Comparison of ENCODE assay signal across 14 mouse cellular contexts in the genomic region with DNA sequence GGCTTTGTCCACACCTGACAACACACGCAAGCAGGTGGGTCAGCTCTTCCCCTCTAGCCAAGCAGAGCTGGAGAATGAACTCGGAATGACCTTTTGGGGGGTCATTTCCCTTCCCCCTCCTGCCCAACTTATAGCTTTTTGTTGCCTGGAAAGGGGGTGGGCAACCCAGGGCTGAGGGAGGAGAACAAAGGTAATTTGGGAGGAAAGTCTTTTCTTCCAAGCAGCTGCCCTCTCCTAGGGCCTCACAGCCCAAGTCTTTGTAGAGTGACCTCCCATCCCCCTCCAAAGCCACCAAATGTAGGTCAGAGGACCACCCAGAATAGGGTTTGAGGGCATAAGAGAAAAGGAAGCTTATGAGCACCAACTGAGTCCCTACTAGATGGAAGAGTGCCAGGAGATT. TPM values are rescaled to one million over a fixed set of nuclear protein-coding genes. Genes with fewer than 3 reads are reported as not detected.
DNase-seq lines count a peak whose midpoint lies in the region; ATAC-seq lines count a peak whose summit lies in the region.
"Had no signal": no experiment of that assay in that cellular context is flagged by ENCODE, and none has a peak within 500 bp of the region (broad histone marks: within the 10 kb centered on the region; RNA-seq: fewer than 3 reads in every experiment).

No protein-coding gene starts in this region.

- H3K27me3 ChIP-seq in hindbrain, embryonic 10.5 days (ENCODE audit: insufficient read depth, poor library complexity, severe bottlenecking): peaks cover 13% of the 10 kb centered on the region
- H3K27me3 ChIP-seq in hindbrain, embryonic 16.5 days (replicated peaks; ENCODE audit: control insufficient read depth, insufficient read depth, low read length): peaks cover 6% of the 10 kb centered on the region
- peaks cover 34% of the 10 kb centered on the region for H3K27me3 ChIP-seq in midbrain, embryonic 13.5 days
- H3K27me3 ChIP-seq in midbrain, embryonic 16.5 days (ENCODE audit: control insufficient read depth, insufficient read depth, low read depth, low read length): peaks cover 18% of the 10 kb centered on the region
- H3K27me3 ChIP-seq in limb, embryonic 10.5 days (ENCODE audit: low read depth, poor library complexity, severe bottlenecking): peaks cover 44% of the 10 kb centered on the region
- no peaks in the 10 kb centered on the region for H3K27me3 ChIP-seq in stomach, embryonic 16.5 days (ENCODE audit: control insufficient read depth, insufficient read depth, low read length)
- H3K27me3 ChIP-seq: intestine, embryonic 15.5 days; Patski had no signal

- no peak overlapping the region; the same call in 1 of the 2 replicates for H3K4me3 ChIP-seq in hindbrain, embryonic 10.5 days
- H3K4me3 ChIP-seq in hindbrain, embryonic 16.5 days (ENCODE audit: low read length): no peak overlapping the region
- H3K4me3 ChIP-seq in midbrain, embryonic 13.5 days (replicated peaks): no peak overlapping the region
- H3K4me3 ChIP-seq in midbrain, embryonic 16.5 days (ENCODE audit: low read depth, low read length): no peak overlapping the region
- no peak overlapping the region for H3K4me3 ChIP-seq in limb, embryonic 10.5 days
- H3K4me3 ChIP-seq in stomach, embryonic 16.5 days (replicated peaks; ENCODE audit: low read length): no peak overlapping the region

- no peak overlapping the region for H3K4me2 ChIP-seq in hindbrain, embryonic 16.5 days (ENCODE audit: low read length)
- no peak overlapping the region for H3K4me2 ChIP-seq in midbrain, embryonic 13.5 days (replicated peaks)
- H3K4me2 ChIP-seq in midbrain, embryonic 16.5 days (ENCODE audit: low read length): no peak overlapping the region
- H3K4me2 ChIP-seq in stomach, embryonic 16.5 days (ENCODE audit: low read depth, low read length): no peak overlapping the region

- peaks cover 87% of the 10 kb centered on the region for H3K4me1 ChIP-seq in hindbrain, embryonic 10.5 days (replicated peaks)
- peaks cover 9% of the 10 kb centered on the region for H3K4me1 ChIP-seq in hindbrain, embryonic 16.5 days (ENCODE audit: control insufficient read depth, insufficient read depth, low read depth, low read length)
- H3K4me1 ChIP-seq in midbrain, embryonic 13.5 days (replicated peaks): peaks cover 41% of the 10 kb centered on the region
- H3K4me1 ChIP-seq in midbrain, embryonic 16.5 days (ENCODE audit: control insufficient read depth, insufficient read depth, low read length): peaks cover 18% of the 10 kb centered on the region
- peaks cover 62% of the 10 kb centered on the region for H3K4me1 ChIP-seq in limb, embryonic 10.5 days
- peaks cover 32% of the 10 kb centered on the region for H3K4me1 ChIP-seq in stomach, embryonic 16.5 days (ENCODE audit: control insufficient read depth, insufficient read depth, low read length)

- ATAC-seq in hindbrain, embryonic 16.5 days: no peak
- ATAC-seq in midbrain, embryonic 13.5 days: peak; percentile 5; the same call in 1 of the 2 replicates
- no peak for ATAC-seq in midbrain, embryonic 16.5 days
- ATAC-seq in stomach, embryonic 16.5 days (ENCODE audit: insufficient read depth, low FRiP score): no peak
- ATAC-seq in megakaryocyte, adult 5-6 weeks (ENCODE audit: poor library complexity, severe bottlenecking): no peak
- ATAC-seq: Patski had no signal

- H3K27ac ChIP-seq in hindbrain, embryonic 10.5 days: peak overlapping the region; percentile 94
- H3K27ac ChIP-seq in hindbrain, embryonic 16.5 days (ENCODE audit: low read depth, low read length): no peak overlapping the region
- H3K27ac ChIP-seq in midbrain, embryonic 13.5 days: no peak overlapping the region
- no peak overlapping the region for H3K27ac ChIP-seq in midbrain, embryonic 16.5 days (ENCODE audit: low read length)
- H3K27ac ChIP-seq in limb, embryonic 10.5 days: peak overlapping the region; percentile 85
- H3K27ac ChIP-seq in stomach, embryonic 16.5 days (ENCODE audit: low read length): peak overlapping the region; percentile 90
- H3K27ac ChIP-seq: intestine, embryonic 15.5 days; macrophage; neural tube, embryonic 12.5 days had no signal

- no peaks in the 10 kb centered on the region for H3K9me3 ChIP-seq in hindbrain, embryonic 10.5 days
- no peaks in the 10 kb centered on the region for H3K9me3 ChIP-seq in hindbrain, embryonic 16.5 days (ENCODE audit: control insufficient read depth, low read length)
- H3K9me3 ChIP-seq in midbrain, embryonic 13.5 days: no peaks in the 10 kb centered on the region; the same call in 1 of the 2 replicates
- no peaks in the 10 kb centered on the region for H3K9me3 ChIP-seq in midbrain, embryonic 16.5 days (replicated peaks; ENCODE audit: control insufficient read depth, low read length, poor library complexity, severe bottlenecking)
- H3K9me3 ChIP-seq in limb, embryonic 10.5 days (replicated peaks): no peaks in the 10 kb centered on the region
- H3K9me3 ChIP-seq in stomach, embryonic 16.5 days (replicated peaks; ENCODE audit: control insufficient read depth, low read length): no peaks in the 10 kb centered on the region
- H3K9me3 ChIP-seq: intestine, embryonic 15.5 days; neural tube, embryonic 12.5 days had no signal

- peak; percentile 62 for DNase-seq in hindbrain, embryonic 10.5 days (ENCODE audit: low spot score)
- no peak for DNase-seq in limb, embryonic 10.5 days (ENCODE audit: low spot score)
- DNase-seq in adrenal gland, postnatal 4 days (ENCODE audit: low spot score in 2 of 2): no peak
- DNase-seq: adrenal gland, adult 2 months; gastrocnemius, postnatal 36 days had no signal

- H3K36me3 ChIP-seq in hindbrain, embryonic 10.5 days: no peaks in the 10 kb centered on the region
- no peaks in the 10 kb centered on the region for H3K36me3 ChIP-seq in hindbrain, embryonic 16.5 days (ENCODE audit: control insufficient read depth, insufficient read depth, low read length)
- no peaks in the 10 kb centered on the region for H3K36me3 ChIP-seq in midbrain, embryonic 13.5 days
- no peaks in the 10 kb centered on the region for H3K36me3 ChIP-seq in midbrain, embryonic 16.5 days (ENCODE audit: control insufficient read depth, insufficient read depth, low read length)
- H3K36me3 ChIP-seq in limb, embryonic 10.5 days: no peaks in the 10 kb centered on the region
- no peaks in the 10 kb centered on the region for H3K36me3 ChIP-seq in stomach, embryonic 16.5 days (ENCODE audit: control insufficient read depth, insufficient read depth, low read length)
- H3K36me3 ChIP-seq: intestine, embryonic 15.5 days; neural tube, embryonic 12.5 days had no signal

- WGBS in hindbrain, embryonic 10.5 days: 18% methylated on average over 2 of the region's 2 CpGs
- 38% methylated on average over 2 of the region's 2 CpGs for WGBS in hindbrain, embryonic 16.5 days
- 22% methylated on average over 2 of the region's 2 CpGs for WGBS in midbrain, embryonic 13.5 days
- WGBS in midbrain, embryonic 16.5 days: 40% methylated on average over 2 of the region's 2 CpGs
- 32% methylated on average over 2 of the region's 2 CpGs for WGBS in limb, embryonic 10.5 days
- whole genome bisulfite sequencing in stomach, embryonic 16.5 days: 45% methylated on average over 2 of the region's 2 CpGs

- no peak overlapping the region for H3K9ac ChIP-seq in hindbrain, embryonic 16.5 days (ENCODE audit: low read depth, low read length)
- H3K9ac ChIP-seq in midbrain, embryonic 13.5 days (replicated peaks): no peak overlapping the region
- no peak overlapping the region for H3K9ac ChIP-seq in midbrain, embryonic 16.5 days (ENCODE audit: low read depth, low read length)
- no peak overlapping the region; the same call in 1 of the 2 replicates for H3K9ac ChIP-seq in stomach, embryonic 16.5 days (ENCODE audit: low read length)

RNA-seq across cellular contexts. Expression of gene Slc2a1, which starts 34.9 kb away (rescaled TPM):
- polyA plus RNA-seq in hindbrain, embryonic 10.5 days (2016; fragmentation: Nextera tagmentation; extraction: Ambion mirVana): 153 and 228 TPM in 2 replicates
- 100 and 106 TPM in 2 replicates for polyA plus RNA-seq in hindbrain, embryonic 16.5 days (2015; fragmentation: Nextera tagmentation; extraction: Ambion mirVana)
- 88.6 and 104 TPM in 2 replicates for polyA plus RNA-seq in midbrain, embryonic 13.5 days (2015; fragmentation: Nextera tagmentation; extraction: Ambion mirVana)
- 90.7 and 91.6 TPM in 2 replicates for polyA plus RNA-seq in midbrain, embryonic 16.5 days (2015; fragmentation: Nextera tagmentation; extraction: Ambion mirVana)
- polyA plus RNA-seq in limb, embryonic 10.5 days (2016; fragmentation: Nextera tagmentation; extraction: Ambion mirVana): 110 and 139 TPM in 2 replicates
- 142 and 155 TPM in 2 replicates for polyA plus RNA-seq in stomach, embryonic 16.5 days (2015; fragmentation: Nextera tagmentation; extraction: Ambion mirVana)
- total RNA-seq in megakaryocyte, adult 5-6 weeks (2015): 9.0 and 14.4 TPM in 2 replicates
- 14.3 and 18.0 TPM in 2 replicates for total RNA-seq in megakaryocyte, adult 5-6 weeks (2017)
- 10 to 100 TPM; 13.0 to 15.5 TPM for total RNA-seq in adrenal gland, postnatal 4 days (2021)

Comparison
In these comparisons a context has a peak if more than half of its experiments do, and no peak if none do; other contexts are left out.
1. H3K27ac ChIP-seq: peak in hindbrain, embryonic 10.5 days (single experiment), limb, embryonic 10.5 days (single experiment) and stomach, embryonic 16.5 days (single experiment); none in hindbrain, embryonic 16.5 days (single experiment), midbrain, embryonic 13.5 days (single experiment) and midbrain, embryonic 16.5 days (single experiment).